Mouse (Mus musculus): ENCODE data around the gene Tmed5. TPM values are rescaled to one million over a fixed set of nuclear protein-coding genes. Genes with fewer than 3 reads are reported as not detected.
A peak's percentile ranks its signal among the peaks of the same experiment; 100 is the strongest.
"Not testable (repeated sequence)": the region's sequence is repeated elsewhere in the genome, so short reads cannot be mapped to it uniquely, and the experiment has no call there.

Gene Tmed5
- total RNA-seq (2022), result 10 to 100 TPM; 26.4 to 33.4 (median 30.8) TPM

- peak; percentile 95 to 96 for DNase-seq (ENCODE audit: low spot score in 2 of 2)
Measured at GRCm38 (mm10) chr5:108132441-108133243, at the start of gene Tmed5, which contains the start of gene Ccdc18. Gene Tmed5 (minus strand): TSS chr5:108132620. Gene Ccdc18 (plus strand): TSS chr5:108132875.

GRCm38 (mm10) chr5:108163695-108164094 is 31.3 kb upstream of the Tmed5 start:
- peak in 1 of 2 experiments; percentile 5 for DNase-seq (ENCODE audit: low spot score in 2 of 2)

- no peak for DNase-seq (ENCODE audit: low spot score in 2 of 2)
Measured at GRCm38 (mm10) chr5:108160796-108161195, 28.4 kb upstream of the Tmed5 start.

GRCm38 (mm10) chr5:108152592-108152991 is 20.2 kb upstream of the Tmed5 start:
- no peak for DNase-seq (ENCODE audit: low spot score in 2 of 2)

GRCm38 (mm10) chr5:108131849-108132440 is 475 bp downstream of the Tmed5 start:
- no peak for DNase-seq (ENCODE audit: low spot score in 2 of 2)

GRCm38 (mm10) chr5:108120221-108120900 is 12.1 kb downstream of the Tmed5 start:
- no peak for DNase-seq (ENCODE audit: low spot score in 2 of 2)

- DNase-seq (ENCODE audit: low spot score in 2 of 2), result no peak
Measured at GRCm38 (mm10) chr5:108117693-108118092, 14.7 kb downstream of the Tmed5 start.

GRCm38 (mm10) chr5:108109346-108109745 is 23.1 kb downstream of the Tmed5 start:
- DNase-seq (ENCODE audit: low spot score in 2 of 2), result no peak

- DNase-seq (ENCODE audit: low spot score in 2 of 2), result no peak
Measured at GRCm38 (mm10) chr5:108104306-108104705, 28.1 kb downstream of the Tmed5 start.

GRCm38 (mm10) chr5:108100196-108100595 is 32.2 kb downstream of the Tmed5 start:
- no peak for DNase-seq (ENCODE audit: low spot score in 2 of 2)

GRCm38 (mm10) chr5:108097676-108098075 is 34.7 kb downstream of the Tmed5 start:
- DNase-seq (ENCODE audit: low spot score in 2 of 2), result no peak

- DNase-seq (ENCODE audit: low spot score in 2 of 2), result not testable (repeated sequence)
Measured at GRCm38 (mm10) chr5:108092731-108093130, 39.7 kb downstream of the Tmed5 start.

GRCm38 (mm10) chr5:108085440-108085839 is 47.0 kb downstream of the Tmed5 start:
- DNase-seq (ENCODE audit: low spot score in 2 of 2), result no peak

- DNase-seq (ENCODE audit: low spot score in 2 of 2), result no peak
Measured at GRCm38 (mm10) chr5:108082380-108082779, 50.0 kb downstream of the Tmed5 start.

GRCm38 (mm10) chr5:108079603-108080002 is 52.8 kb downstream of the Tmed5 start:
- no peak for DNase-seq (ENCODE audit: low spot score in 2 of 2)

GRCm38 (mm10) chr5:108076833-108077540 is 55.4 kb downstream of the Tmed5 start:
- DNase-seq (ENCODE audit: low spot score in 2 of 2), result no peak

GRCm38 (mm10) chr5:108076241-108076640 is 56.2 kb downstream of the Tmed5 start:
- DNase-seq (ENCODE audit: low spot score in 2 of 2), result no peak

- no peak for DNase-seq (ENCODE audit: low spot score in 2 of 2)
Measured at GRCm38 (mm10) chr5:108072301-108072700, 60.1 kb downstream of the Tmed5 start.

- peak; percentile 91 to 98 for DNase-seq (ENCODE audit: low spot score in 2 of 2)
Measured at GRCm38 (mm10) chr5:108065465-108066411, 66.7 kb downstream of the Tmed5 start, which contains the start of gene Mtf2. Gene Mtf2 (plus strand): TSS chr5:108065674.

- no peak for DNase-seq (ENCODE audit: low spot score in 2 of 2)
Measured at GRCm38 (mm10) chr5:108060413-108060812, 72.0 kb downstream of the Tmed5 start.

Measured in layer of hippocampus, adult 8-10 months (tissue).